Mouse (Mus musculus) gastrocnemius, postnatal 36 days (tissue): ENCODE measurements around the gene Zbtb8a. TPM values are rescaled to one million over a fixed set of nuclear protein-coding genes. Genes with fewer than 3 reads are reported as not detected.
"Not testable (repeated sequence)": the region's sequence is repeated elsewhere in the genome, so short reads cannot be mapped to it uniquely, and the experiment has no call there.

ENCODE experiments used
- DNase-seq, 2 experiments: peaks; one replicate each; pipeline ENCODE4 v3.0.0; 2022
- intact Hi-C: fragments of 180-260 bp; cut with DNase I; formaldehyde crosslinking; loops from one replicate; pipeline ENCODE4 v1.15.1; 2025
- total RNA-seq, 2 experiments: library from RNA; stranded (reverse); gene quantifications; 2 replicates each; pipeline ENCODE4 v1.2.3; 2021

The Zbtb8a gene
- total RNA-seq, 2 experiments from 2014 or later: 0.76 to 1.1 TPM

DNA sequence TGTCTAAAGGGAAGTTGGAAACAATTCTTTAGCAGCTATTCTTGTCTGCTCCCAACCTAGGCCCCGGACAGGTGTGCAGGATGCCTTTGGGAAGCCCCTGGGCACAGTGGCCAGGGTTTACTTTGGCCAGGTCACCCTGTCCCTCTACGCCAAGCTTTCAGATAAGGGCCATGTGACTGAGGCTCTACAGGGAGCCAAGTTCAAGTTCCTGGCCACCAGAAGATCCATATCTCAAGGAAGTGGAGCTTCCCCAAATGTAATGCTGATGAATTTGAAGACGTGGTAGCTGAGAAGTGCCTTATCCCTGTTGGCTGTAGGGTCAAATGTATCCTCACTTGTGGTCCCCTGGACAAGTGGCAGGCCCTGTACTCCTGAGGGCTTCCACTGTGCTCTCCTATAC lies 1.9 kb upstream of the Zbtb8a start:
- DNase-seq: no peak
- intact Hi-C loops: no loop called here

DNA sequence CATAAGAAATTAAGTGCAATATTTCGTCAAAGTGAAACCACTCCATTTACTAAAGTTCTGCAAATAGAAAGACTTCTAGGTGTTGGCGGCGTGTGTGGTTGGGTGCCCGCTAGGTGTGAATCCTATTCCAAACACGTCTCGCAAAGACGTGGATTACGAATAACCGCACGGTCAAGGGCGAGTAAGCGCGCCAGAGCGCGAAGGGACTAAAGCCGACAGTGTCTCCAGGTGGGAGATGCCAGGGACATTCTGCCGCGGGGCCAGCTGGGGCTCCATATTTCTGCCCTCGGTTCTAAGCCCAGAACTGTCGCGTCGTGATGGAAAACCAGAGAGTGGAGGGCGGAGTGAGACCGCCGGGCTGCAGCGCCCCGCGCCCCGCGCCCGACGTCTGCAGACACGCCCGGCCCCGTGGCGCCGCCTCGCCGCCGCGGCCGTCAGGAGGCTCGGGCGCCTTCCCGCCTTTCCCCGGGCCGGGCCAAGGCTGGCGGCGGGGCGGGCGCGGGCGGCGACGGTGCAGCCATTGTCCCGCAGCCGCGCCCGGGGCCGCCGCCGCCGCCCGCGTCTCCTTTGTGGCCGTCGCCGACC lies 863 bp downstream of the Zbtb8a start:
- intact Hi-C loops: no loop called here
- peak in 1 of 2 experiments; percentile 46 for DNase-seq

DNA sequence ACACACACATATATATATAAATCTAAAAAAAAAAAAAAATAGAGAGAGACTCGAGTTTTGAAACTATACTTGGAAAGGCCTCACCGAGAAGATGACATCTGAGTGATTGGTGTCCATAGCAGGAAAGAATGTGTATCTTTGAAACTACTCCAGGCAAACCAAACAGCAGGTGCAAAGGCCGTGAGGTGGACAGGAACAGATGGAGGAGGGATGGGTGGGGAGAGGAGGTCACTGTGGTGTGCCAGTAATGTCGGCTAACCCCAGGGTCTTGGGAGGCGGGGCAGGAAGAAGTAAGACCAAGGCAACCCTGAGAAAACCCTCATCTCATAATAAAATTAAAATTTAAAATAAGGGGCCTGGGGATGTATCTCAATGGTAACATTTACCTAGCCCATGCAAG lies 2.1 kb downstream of the Zbtb8a start:
- intact Hi-C loops: no loop called here
- DNase-seq: no peak

DNA sequence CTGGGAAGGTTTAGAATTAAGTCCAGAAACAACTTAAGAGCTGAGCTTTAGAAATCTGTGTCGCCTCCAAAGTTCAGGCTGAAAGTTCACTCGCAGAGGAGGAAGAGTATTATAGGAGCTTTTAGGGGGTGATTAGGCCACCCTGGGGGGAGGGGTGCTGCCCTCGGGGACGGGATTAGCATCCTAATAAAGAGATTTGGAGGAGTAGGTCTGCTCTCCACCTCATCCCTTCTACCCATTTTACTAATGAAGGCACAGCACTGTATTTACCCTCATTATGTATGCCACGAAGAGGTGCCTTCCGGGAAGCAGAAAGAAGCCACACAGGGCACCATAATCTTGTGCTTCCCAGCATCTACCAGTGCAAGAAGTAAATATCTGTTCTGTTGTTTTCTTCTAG lies 2.9 kb downstream of the Zbtb8a start:
- intact Hi-C loops: no loop called here
- no peak for DNase-seq

DNA sequence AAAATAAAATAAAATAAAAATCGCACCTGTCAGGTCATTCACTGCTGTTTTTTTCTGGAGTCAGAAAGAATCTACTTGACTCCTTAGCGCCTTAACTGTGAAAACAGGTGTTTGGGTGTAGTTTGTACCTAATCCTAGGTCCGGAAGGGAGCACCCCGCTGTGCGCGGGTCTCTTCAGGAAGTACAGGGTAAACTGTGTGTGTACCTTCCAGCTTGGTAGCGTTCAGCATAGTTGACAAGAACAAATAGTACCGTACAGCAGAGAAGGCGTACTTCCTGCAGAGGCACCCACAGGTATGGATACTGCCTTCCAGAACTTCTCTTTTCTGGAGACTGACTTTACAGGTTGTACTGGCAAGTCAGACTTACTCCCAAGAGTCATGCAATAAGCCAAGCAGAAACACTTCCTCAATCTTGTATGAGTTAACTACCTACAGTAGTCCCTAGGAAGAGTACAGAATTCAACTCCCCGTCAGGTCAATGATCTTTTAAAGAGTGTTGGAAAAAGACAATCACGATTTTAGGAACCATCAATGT lies 3.6 kb downstream of the Zbtb8a start:
- intact Hi-C loops: no loop called here
- no peak for DNase-seq

DNA sequence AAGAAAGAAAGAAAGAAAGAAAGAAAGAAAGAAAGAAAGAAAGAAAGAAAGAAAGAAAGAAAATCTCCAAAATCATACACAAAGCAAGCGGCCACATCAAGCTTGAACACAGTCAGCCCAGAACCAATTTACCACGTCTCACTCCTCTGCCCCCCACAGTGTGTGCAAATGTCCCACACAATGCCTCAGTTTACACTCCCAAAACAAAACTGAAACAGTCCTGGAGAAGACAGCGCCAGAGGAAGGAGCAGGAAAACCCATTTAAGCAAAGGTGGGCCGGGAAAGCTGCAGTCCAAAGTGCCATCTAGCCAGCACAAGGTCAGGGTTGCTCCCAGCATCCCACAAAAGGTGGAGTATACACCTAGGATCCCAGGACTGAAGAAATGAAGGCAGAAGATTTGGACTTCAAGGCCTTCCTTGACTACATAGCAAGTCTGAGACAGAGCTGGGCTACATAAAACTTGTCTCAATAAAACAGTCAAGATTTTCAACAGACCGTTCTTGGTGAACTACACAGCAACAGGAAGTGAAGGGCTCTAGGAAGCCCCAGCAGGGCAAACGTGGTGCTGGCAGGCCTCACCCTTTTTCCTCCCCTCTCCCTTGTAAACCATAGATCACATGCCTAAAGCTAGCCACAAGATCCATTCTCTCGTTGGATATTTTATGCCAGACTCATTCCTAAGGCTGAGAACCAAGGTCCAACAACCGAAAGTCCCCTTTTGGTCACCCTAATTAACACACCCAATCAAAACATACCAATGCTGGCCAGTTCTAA lies 4.5 kb downstream of the Zbtb8a start:
- no peak for DNase-seq
- intact Hi-C loops: no loop called here

DNA sequence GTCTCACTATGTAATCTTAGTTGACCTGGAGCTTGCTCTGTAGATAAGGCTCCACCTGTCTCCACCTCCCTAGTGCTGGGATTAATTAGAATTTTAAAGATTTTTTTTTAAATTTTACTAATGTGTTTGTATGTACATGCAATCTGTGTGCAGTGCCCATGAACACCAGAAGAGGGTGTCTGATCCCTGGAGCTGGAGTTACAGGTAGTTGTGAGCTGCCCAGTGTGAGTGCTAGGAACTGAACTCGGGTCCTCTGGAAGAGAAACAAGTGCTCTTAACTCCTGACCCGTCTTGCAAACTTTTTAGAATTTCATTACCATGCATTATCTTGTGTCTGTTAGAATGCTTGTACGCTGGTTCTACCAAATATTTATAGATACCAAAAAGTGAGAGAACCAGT lies 6.5 kb downstream of the Zbtb8a start:
- no peak for DNase-seq
- intact Hi-C loops: no loop called here

DNA sequence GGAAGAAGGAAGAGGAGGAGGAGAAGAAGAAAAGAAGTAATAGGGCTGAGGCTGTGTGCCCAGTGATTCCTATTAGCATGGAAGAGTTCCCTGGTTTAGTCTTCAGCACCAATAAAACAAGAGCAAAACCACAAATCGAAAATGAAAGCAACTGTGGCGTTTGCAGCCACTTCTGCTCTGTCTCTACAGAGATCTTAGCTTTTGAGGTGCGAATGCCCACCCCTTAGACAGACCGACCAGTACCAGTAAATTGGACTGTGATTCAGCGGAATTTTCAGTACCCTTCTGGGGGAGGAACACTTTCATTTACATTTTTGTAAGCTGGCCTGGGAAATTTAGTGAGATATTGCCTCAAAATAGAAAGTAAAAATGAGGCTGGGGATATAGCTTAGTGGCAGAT lies 12.7 kb downstream of the Zbtb8a start:
- DNase-seq: no peak
- intact Hi-C loops: no loop called here

DNA sequence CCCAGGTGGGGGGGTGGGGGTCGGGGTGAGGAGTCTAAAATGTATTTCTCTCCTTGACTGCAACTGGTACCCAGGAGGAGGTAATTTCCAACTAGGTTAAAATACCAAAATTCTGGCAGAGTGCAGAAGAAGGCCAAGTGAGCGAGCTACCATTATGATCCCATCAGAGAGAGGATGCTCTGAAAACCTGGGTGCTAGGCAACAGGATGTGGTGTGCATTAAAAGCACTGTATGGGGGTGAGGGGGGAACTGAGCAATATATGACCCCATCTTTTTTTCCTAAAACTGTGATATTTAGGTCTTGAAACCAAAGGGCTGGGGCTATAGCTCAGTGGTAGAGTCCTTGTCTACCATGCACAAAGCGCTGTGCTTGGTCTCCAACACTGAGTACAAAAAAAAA lies 13.5 kb downstream of the Zbtb8a start:
- intact Hi-C loops: no loop called here

DNA sequence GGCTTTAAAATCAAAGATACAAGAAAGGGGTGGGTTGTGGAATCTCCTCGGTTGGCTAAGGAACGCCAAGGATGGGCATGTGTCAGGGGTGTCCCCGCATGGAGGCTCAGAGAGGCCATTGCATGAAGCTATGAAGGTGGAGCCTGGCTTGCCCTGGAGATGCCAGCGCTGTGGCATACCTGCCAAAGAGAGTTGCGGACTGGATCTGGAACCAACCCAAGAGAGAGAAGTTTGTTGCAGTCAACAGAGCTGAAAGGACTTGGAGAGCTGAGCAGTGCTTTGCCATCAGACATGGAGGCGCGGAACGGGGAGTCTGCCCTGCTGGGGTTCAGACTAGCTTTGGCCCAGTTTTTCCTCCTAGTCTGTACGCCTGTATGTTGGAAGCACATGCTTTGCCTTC lies 14.5 kb downstream of the Zbtb8a start:
- no peak for DNase-seq
- intact Hi-C loops: no loop called here

More for the DNA sequence above, 13.5 kb downstream of the Zbtb8a start:
- DNase-seq: no peak

DNA sequence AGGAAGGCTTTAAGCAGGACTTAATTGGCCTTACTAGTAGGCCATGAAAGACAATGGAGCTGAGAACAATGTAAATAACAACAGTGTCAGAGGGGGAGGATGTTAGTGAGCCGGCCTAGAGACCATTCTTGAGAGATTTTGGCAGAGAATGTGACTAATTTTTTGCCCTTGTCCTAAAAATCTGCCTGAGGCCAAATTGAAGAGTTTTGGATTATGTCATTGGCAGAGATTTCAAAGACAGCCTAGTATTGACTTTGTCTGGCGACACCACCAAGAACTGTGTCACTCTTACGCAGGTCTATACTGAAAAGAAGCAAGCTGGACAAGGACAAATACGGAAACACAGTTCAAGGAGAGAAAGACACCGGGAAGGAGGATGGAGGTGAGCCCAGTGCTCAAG lies 15.1 kb downstream of the Zbtb8a start:
- intact Hi-C loops: no loop called here
- no peak for DNase-seq

DNA sequence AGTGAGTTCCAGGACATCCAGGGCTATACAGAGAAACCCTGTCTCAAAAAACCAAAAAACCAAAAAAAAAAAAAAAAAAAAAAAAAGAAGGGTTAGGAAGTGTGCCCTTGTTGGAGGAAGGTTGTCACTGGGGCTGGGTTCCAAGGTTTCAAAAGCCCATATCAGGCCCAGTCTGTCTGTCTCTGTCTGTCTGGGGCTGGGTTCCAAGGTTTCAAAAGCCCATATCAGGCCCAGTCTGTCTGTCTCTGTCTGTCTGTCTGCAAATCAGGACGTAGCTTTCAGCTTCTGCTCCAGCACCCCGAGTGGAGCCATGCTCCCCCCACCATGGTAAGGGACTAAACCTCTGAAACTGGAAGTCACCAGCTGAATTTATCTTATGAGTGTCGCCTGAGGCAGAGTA lies 15.7 kb downstream of the Zbtb8a start:
- intact Hi-C loops: not testable (repeated sequence)

DNA sequence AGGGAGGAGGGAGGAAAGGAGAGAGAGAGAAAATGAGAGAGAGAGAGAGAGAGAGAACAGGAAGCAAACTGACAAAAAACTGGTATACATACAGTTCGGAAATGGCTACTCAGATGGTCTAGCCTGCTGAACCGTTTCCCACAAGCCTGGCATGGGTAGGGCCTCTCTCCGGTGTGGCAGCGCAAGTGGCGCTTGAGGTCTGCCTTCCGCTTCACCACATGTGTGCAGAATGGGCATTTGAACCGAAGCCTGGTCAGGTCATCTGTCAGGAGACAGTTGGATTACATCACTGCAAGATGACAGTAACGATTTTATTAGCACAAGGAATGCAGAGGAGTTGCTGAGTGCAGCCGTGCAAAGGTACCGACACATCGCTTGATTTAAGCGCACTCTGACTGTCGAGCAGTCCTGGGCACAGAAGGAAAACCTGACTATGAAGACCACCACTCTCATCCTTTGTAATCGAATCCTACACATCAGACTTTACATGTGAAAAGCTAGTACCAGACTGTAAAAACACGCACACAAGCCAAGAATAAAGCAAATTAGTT lies 20.2 kb downstream of the Zbtb8a start:
- intact Hi-C loops: no loop called here
- no peak for DNase-seq

More for the DNA sequence above, 15.7 kb downstream of the Zbtb8a start:
- not testable (repeated sequence) for DNase-seq

DNA sequence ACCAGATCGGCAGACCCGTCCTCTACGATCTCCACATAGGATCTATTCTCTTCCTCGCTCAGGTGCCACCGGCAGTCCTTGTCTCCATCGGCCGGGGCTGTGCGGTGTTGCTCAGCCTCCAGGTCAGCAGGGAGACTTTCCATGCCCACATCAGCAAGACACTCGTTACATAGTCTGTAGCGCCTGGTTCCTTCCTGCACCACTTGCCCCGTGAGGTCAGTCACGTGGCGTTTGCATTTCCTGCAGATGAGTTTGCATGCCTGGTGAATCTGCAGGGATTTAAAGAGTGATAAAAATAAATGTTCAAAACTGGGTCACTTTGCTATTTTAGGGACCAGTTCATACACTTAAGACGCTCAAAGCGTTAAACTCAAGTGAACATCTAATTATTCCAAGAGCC lies 23.7 kb downstream of the Zbtb8a start:
- no peak for DNase-seq
- intact Hi-C loops: no loop called here

DNA sequence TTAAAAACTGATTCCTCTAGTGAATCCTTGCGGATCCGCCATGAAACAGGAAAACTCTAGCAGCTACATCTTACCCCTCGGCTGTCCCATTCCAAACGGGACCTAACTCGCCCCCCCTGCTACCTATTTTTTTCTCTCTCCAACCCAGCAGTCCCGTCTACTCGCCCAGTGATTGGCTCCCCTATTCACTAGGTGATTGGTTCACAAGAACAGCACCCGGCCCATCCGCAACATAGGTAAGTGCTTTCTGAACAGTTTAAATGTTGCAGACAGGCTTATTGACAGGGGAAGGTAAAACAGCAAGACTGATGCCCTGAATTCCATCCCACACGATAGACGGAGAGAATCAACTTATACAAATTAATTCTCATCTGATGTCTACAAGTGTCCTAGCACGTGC lies 24.7 kb downstream of the Zbtb8a start:
- intact Hi-C loops: no loop called here
- DNase-seq: no peak

DNA sequence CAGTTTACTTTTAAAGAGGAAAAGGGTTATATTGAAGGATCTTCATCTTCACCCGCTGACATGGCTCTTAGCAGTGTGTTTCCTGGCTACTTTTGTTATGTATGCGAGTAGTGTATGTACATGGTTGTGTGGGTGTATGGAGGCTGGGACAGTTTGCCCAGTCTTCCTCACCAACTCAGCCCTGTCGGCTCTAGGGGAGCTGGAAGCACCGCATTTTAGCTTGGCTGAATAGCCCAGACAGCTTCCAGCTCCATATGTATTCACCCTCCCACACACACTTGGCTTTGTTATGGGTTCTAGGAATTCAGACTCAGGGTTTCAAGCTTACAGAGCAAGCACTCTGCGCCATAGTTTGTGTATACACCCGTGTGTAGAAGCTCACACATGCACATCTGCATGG lies 26.8 kb downstream of the Zbtb8a start:
- intact Hi-C loops: no loop called here
- DNase-seq: no peak

DNA sequence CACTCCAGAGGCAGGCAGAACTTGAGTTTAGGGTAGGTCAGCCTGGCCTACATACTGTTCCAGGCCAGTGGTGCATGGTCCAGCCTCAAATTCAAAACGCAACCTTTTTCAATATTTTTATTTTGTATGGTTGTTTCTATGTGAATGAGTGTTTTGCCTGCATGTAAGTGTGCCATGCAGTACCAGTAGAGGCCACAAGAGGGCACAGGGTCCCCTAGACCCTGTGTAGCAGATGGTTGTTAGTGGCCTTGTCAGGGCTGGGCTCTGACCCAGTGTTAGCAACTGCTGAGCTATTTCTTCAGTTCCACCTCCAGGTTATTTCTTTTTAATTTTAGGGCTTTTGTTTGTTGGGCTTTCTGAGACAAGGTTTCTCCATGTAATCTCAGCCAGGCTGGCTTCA lies 27.3 kb downstream of the Zbtb8a start:
- intact Hi-C loops: loop anchor here (1.0 kb wide), 1 partner anchor 105 kb away; no protein-coding TSS in a partner anchor
- DNase-seq: peak; percentile 58 to 72

DNA sequence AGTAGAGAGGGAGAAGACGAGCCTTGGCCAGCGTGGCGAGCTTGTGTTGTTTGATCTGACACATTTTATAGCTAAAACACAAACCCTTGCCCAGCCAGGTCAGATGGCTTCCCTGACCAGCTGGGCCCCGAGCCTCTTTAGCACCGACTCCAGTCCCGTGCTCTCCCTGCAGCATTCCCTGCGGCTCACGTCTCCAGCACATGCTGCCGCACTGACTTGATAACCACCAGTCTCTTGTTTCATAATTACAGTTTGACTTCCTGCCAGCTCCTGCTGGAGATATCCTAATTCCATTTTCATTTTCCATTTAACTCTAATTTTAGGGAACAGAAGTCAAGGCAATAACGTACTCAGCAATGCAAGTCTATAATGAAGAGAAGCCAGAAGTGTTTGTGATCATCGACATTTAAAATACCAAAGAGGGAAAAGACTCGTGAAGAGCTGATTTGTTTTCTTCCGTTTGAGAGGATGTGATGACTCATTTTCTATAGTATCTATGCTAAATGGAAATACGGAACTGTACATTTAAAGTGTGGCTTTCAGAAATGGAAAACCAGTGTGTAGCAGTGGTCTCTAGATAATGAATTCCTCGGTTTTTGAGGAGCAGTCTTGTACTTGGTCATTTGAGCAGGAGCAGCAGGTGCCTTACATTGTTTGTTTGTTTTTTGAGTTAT lies 31.3 kb downstream of the Zbtb8a start:
- no peak for DNase-seq
- intact Hi-C loops: no loop called here

DNA sequence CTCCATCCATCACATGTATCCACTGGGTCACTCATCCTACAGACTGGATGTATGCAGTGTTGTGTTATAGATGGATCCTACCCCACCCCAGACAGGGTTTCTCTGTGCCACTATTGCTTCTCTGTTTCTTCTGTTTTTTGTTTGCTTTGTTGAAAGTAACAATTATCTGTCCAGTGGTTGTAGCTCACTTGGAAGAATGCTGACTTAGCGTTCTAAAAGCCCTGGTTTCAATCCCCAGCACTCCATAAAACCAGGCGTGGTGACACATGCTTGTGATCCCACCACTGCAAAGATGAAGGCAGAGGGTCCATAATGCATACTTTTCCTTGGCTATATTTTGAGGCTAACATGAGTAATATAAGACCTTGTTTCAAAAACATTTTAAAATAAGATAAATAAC lies 35.2 kb downstream of the Zbtb8a start:
- intact Hi-C loops: no loop called here
- DNase-seq: no peak

DNA sequence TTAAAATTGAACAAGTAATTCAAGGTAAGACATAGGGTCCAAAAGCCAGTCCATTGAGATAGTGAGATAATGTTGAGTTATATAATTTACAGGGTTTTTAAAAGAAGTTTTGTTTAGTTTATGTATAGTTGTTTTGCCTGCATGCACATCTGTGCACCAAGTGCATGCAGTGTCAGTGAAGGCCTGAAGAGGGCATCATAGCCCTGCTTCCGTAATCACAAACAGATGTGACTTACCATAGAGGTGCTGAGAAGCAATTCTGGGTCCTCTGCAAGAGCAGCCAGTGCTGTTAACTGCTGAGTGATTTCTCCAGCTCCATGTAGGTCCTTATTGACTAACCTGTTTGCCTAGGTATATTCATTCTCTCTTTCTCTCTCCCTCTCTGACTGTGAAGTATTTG lies 36.0 kb downstream of the Zbtb8a start:
- DNase-seq: no peak
- intact Hi-C loops: no loop called here

DNA sequence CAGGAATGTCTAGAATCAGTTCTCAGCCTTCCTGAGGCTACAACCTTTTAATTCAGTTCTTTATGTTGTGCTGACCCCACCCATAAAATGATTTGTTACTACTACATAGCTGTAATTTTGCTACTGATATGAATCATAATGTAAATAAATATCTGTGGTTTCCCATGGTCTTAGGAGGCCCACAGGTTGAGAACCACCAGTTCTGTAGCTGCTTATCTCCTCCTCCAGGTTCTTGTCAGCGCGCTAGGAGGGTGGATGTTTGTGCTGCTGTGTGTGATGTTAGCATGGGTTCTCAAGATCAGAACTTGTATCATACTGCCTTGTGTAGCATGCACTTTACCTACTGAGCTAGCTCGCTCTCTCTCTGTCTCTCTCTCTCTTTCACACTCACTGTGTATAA lies 38.2 kb downstream of the Zbtb8a start:
- no peak for DNase-seq
- intact Hi-C loops: no loop called here
